Mouse (Mus musculus) megakaryocyte, embryonic 14.5 days (primary cell): ENCODE measurements around the gene Zdhhc23.

ENCODE experiments used
- FLI1 ChIP-seq: IDR thresholded peaks from 2 replicates; pipeline ENCODE4 v1.6.1; 2012; ENCODE audit warnings: low read length, inconsistent platforms, mixed read lengths
- GATA1 ChIP-seq: IDR thresholded peaks from 3 replicates; pipeline ENCODE4 v1.6.1; 2012; ENCODE audit warnings: mixed read lengths, low read length, inconsistent platforms, borderline replicate concordance

DNA sequence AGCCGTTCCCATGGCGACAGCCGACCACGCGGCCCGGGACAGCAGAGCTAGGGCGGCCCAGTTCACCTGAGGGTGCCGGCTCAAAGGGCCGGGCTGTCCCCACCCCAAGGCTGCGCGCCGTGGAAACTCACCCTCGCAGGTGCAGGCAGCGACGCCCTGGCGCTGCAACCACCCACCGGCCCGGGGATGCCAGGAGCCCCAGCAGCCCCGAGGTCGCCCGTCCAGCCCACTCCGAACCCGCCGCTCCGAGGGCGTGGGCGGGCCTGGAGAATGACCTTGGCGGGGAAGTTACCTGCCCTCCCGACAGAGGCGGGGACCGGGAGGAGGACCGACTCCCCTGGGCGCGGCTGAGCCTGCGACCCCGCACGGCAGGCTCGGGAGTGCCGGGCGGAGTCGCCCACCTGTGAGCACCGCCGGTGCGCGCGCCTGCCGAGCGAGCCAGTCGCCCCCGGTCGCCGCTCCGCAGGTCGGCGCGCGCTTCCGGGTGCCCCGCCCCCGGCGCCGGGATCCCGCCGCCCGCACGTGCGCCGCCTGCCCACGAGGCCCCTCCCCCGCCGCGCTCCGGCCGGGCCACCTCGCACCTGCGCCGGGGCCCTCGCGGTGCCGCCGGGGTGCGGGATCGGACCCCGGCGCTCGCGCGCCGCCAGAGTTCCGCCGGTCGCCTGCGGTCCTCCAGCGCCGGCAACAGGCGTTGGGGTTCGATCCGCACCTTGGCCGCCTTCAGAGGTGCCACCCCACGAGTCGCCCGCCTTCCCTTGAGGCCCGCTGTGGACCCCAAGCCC, at the start of gene Zdhhc23:
- TF ChIP-seq FLI1 (no peak), GATA1 (no peak)
